Mouse (Mus musculus): ENCODE data around the gene Smyd3. TPM values are rescaled to one million over a fixed set of nuclear protein-coding genes. Genes with fewer than 3 reads are reported as not detected.

The Smyd3 gene
- total and polyA plus RNA-seq, 2 experiments: 1.4 to 7.0 TPM

GRCm38 (mm10) chr1:178994263-178994662, 523.6 kb downstream of the Smyd3 start:
- Histone ChIP-seq H3K27ac (replicated peaks; ENCODE audit: insufficient read depth, low read depth, low read length) (no peak overlapping the region), H3K36me3 (ENCODE audit: control insufficient read depth, insufficient read depth, low read length) (no peaks in the 10 kb centered on the region), H3K27me3 (ENCODE audit: control insufficient read depth, insufficient read depth, low read length) (no peaks in the 10 kb centered on the region), H3K9ac (ENCODE audit: low read depth, low read length) (no peak overlapping the region), H3K79me2 (ENCODE audit: control insufficient read depth, insufficient read depth, low read length) (no peaks in the 10 kb centered on the region), H3K4me3 (ENCODE audit: insufficient read depth, low read depth, low read length) (no peak overlapping the region), H3K4me1 (ENCODE audit: control insufficient read depth, insufficient read depth, low read length) (no peaks in the 10 kb centered on the region)
- WGBS: 79% methylated on average over 7 of the region's 7 CpGs
- TF ChIP-seq CTCF (IDR thresholded peaks at IDR 0.05; ENCODE audit: low read depth, low read length) (no peak), POLR2A (IDR thresholded peaks at IDR 0.05; ENCODE audit: extremely low read depth, insufficient read depth, low read length) (no peak)
- no peak for DNase-seq (ENCODE audit: extremely low read depth, low read depth, low spot score)

- no peak overlapping the region for H3K4me3 ChIP-seq (ENCODE audit: insufficient read depth, low read depth, low read length)
- H3K9ac ChIP-seq (ENCODE audit: low read depth, low read length): no peak overlapping the region
- WGBS: 55% methylated on average over 3 of the region's 3 CpGs
- H3K4me1 ChIP-seq (ENCODE audit: control insufficient read depth, insufficient read depth, low read length): peaks cover 1% of the 10 kb centered on the region; the same call in 1 of the 2 replicates
- peak; percentile 20 for DNase-seq (ENCODE audit: extremely low read depth, low read depth, low spot score)
- no peaks in the 10 kb centered on the region for H3K36me3 ChIP-seq (ENCODE audit: control insufficient read depth, insufficient read depth, low read length)
- H3K27ac ChIP-seq (replicated peaks; ENCODE audit: insufficient read depth, low read depth, low read length): no peak overlapping the region
- H3K27me3 ChIP-seq (ENCODE audit: control insufficient read depth, insufficient read depth, low read length): no peaks in the 10 kb centered on the region
- H3K79me2 ChIP-seq (ENCODE audit: control insufficient read depth, insufficient read depth, low read length): no peaks in the 10 kb centered on the region
- TF ChIP-seq POLR2A (IDR thresholded peaks at IDR 0.05; ENCODE audit: extremely low read depth, insufficient read depth, low read length) (no peak), CTCF (IDR thresholded peaks at IDR 0.05; ENCODE audit: low read depth, low read length) (no peak)
These were observed 525.3 kb downstream of the Smyd3 start for GRCm38 (mm10) chr1:178992503-178992902.

DNA sequence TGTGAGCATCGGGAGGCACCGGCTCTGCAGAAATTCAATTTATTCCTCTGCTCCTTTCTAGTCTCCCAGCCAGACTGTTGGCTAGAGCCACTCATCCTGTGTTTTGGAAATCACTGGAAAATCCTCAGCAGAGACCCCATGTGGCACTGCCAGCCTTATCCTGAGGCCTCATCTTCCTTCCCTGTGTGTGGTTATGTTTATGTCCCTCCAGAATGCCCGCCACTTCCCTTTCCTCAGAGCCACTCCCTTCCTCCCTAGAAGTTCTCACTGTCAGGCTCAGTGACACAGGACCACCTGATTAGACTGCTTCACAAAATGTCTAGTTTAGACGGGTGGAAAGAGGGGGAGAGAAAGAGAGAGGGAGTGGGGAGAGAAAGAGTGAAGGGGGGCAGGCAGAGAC, 526.4 kb downstream of the Smyd3 start:
- H3K79me2 ChIP-seq (ENCODE audit: control insufficient read depth, insufficient read depth, low read length): no peaks in the 10 kb centered on the region
- H3K27ac ChIP-seq (replicated peaks; ENCODE audit: insufficient read depth, low read depth, low read length): no peak overlapping the region
- no peak overlapping the region for H3K4me3 ChIP-seq (ENCODE audit: insufficient read depth, low read depth, low read length)
- H3K27me3 ChIP-seq (ENCODE audit: control insufficient read depth, insufficient read depth, low read length): no peaks in the 10 kb centered on the region
- H3K4me1 ChIP-seq (ENCODE audit: control insufficient read depth, insufficient read depth, low read length): peaks cover 1% of the 10 kb centered on the region; the same call in 1 of the 2 replicates
- TF ChIP-seq POLR2A (IDR thresholded peaks at IDR 0.05; ENCODE audit: extremely low read depth, insufficient read depth, low read length) (no peak), CTCF (IDR thresholded peaks at IDR 0.05; ENCODE audit: low read depth, low read length) (no peak)
- no peak for DNase-seq (ENCODE audit: extremely low read depth, low read depth, low spot score)
- WGBS: 67% methylated on average over 4 of the region's 4 CpGs
- H3K36me3 ChIP-seq (ENCODE audit: control insufficient read depth, insufficient read depth, low read length): no peaks in the 10 kb centered on the region
- no peak overlapping the region for H3K9ac ChIP-seq (ENCODE audit: low read depth, low read length)

DNA sequence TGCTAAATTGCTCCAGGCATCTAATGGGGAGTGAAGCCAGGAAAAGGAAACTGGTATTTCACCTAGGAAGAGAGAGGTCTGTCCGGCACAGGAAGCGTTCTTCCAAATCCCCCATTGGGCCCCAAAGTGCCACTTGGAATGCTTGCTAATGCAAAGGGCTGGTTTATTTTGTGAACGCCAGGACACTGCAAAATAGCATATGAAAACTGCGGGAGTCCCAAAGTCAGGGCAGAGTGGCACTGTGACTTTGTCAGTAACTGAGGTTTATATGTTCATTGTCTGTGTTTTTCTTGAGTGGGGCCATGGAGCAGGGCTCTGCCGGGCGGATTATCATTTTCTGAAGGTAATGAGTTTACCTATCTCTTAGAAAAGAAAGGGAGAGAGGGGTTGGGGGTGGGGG, 526.8 kb downstream of the Smyd3 start:
- Histone ChIP-seq H3K27ac (replicated peaks; ENCODE audit: insufficient read depth, low read depth, low read length) (no peak overlapping the region), H3K4me3 (ENCODE audit: insufficient read depth, low read depth, low read length) (no peak overlapping the region), H3K4me1 (ENCODE audit: control insufficient read depth, insufficient read depth, low read length) (peaks cover 1% of the 10 kb centered on the region; the same call in 1 of the 2 replicates), H3K9ac (ENCODE audit: low read depth, low read length) (no peak overlapping the region), H3K27me3 (ENCODE audit: control insufficient read depth, insufficient read depth, low read length) (no peaks in the 10 kb centered on the region), H3K36me3 (ENCODE audit: control insufficient read depth, insufficient read depth, low read length) (no peaks in the 10 kb centered on the region), H3K79me2 (ENCODE audit: control insufficient read depth, insufficient read depth, low read length) (no peaks in the 10 kb centered on the region)
- DNase-seq (ENCODE audit: extremely low read depth, low read depth, low spot score): no peak
- TF ChIP-seq CTCF (IDR thresholded peaks at IDR 0.05; ENCODE audit: low read depth, low read length) (no peak), POLR2A (IDR thresholded peaks at IDR 0.05; ENCODE audit: extremely low read depth, insufficient read depth, low read length) (no peak)
- 91% methylated on average over 6 of the region's 6 CpGs for WGBS

GRCm38 (mm10) chr1:178989485-178989884, 528.4 kb downstream of the Smyd3 start:
- Histone ChIP-seq H3K4me1 (ENCODE audit: control insufficient read depth, insufficient read depth, low read length) (peaks cover 1% of the 10 kb centered on the region; the same call in 1 of the 2 replicates), H3K27me3 (ENCODE audit: control insufficient read depth, insufficient read depth, low read length) (no peaks in the 10 kb centered on the region)
- WGBS: 67% methylated on average over 4 of the region's 4 CpGs

DNA sequence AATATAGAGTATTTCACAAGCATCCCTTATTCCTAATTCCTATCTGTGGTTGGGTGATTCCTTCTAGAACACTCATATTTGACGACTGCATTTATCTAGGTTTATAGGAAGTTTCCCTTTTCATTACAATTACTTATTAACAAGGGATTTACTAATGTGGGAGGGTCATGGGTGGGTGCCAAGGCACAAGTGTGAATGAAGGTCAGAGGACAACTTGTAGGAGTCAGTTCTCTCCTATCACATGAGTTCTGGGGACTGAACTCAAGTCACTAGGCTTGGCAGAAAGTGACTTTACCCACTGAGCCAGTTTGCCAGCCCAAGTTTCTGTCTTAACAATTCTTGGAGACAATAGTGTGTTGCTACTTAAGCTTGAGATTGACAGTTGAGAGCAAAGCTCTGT, 529.7 kb downstream of the Smyd3 start:
- Histone ChIP-seq H3K4me3 (ENCODE audit: insufficient read depth, low read depth, low read length) (no peak overlapping the region), H3K4me1 (ENCODE audit: control insufficient read depth, insufficient read depth, low read length) (peaks cover 1% of the 10 kb centered on the region; the same call in 1 of the 2 replicates), H3K27ac (replicated peaks; ENCODE audit: insufficient read depth, low read depth, low read length) (no peak overlapping the region), H3K36me3 (ENCODE audit: control insufficient read depth, insufficient read depth, low read length) (no peaks in the 10 kb centered on the region), H3K27me3 (ENCODE audit: control insufficient read depth, insufficient read depth, low read length) (no peaks in the 10 kb centered on the region), H3K79me2 (ENCODE audit: control insufficient read depth, insufficient read depth, low read length) (no peaks in the 10 kb centered on the region), H3K9ac (ENCODE audit: low read depth, low read length) (no peak overlapping the region)
- peak; percentile 71 for DNase-seq (ENCODE audit: extremely low read depth, low read depth, low spot score)
- TF ChIP-seq CTCF (IDR thresholded peaks at IDR 0.05; ENCODE audit: low read depth, low read length) (no peak), POLR2A (IDR thresholded peaks at IDR 0.05; ENCODE audit: extremely low read depth, insufficient read depth, low read length) (no peak)
- WGBS: 9% methylated on average over 1 of the region's 1 CpGs

More at GRCm38 (mm10) chr1:178989485-178989884, 528.4 kb downstream of the Smyd3 start:
- no peak for TF ChIP-seq POLR2A (IDR thresholded peaks at IDR 0.05; ENCODE audit: extremely low read depth, insufficient read depth, low read length)
- no peak for TF ChIP-seq CTCF (IDR thresholded peaks at IDR 0.05; ENCODE audit: low read depth, low read length)
- H3K9ac ChIP-seq (ENCODE audit: low read depth, low read length): no peak overlapping the region
- H3K36me3 ChIP-seq (ENCODE audit: control insufficient read depth, insufficient read depth, low read length): no peaks in the 10 kb centered on the region
- no peak overlapping the region for H3K27ac ChIP-seq (replicated peaks; ENCODE audit: insufficient read depth, low read depth, low read length)
- H3K79me2 ChIP-seq (ENCODE audit: control insufficient read depth, insufficient read depth, low read length): no peaks in the 10 kb centered on the region
- H3K4me3 ChIP-seq (ENCODE audit: insufficient read depth, low read depth, low read length): no peak overlapping the region
- no peak for DNase-seq (ENCODE audit: extremely low read depth, low read depth, low spot score)

All from liver, adult 2 months (tissue).